In the genomic region with DNA sequence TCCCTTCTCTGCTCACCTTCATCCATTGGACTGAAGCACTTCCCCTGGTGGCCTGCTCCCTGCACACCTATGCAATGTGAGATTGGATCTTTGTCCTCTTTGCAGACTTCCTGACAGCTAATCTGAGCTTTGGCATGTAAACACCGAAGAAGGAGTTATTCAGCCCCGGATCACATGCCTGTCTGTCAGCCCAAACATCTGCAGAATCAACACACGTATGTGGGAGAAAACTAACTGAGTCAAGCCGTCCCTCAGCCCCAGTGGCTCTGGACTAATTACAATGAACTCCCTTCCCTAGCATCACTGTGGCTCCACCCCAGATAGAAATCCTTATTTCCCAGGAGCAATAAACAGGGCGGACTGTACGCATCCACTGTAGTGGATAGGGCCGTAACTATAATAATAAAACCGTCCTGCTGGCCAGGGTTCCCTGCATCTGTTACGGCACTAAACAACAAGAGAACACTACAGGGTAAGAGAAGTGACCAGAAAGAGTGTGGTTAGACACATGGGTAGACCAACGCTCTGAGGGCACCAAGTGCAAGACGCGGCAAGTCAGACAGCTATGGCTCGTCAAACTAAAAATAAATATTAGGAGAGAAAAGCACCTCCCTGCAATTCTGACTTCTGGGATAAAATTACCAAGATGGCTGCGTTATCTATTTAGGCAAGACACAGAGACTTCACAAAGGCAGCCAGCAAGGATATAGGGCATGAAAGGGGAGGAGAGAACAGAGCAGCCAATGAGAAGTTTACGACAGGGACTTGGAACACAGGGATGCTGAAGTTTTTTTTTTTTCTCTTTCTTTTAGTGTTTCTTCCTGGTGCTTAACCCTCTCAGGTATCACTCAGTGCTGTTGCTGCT, we compare ENCODE assay signal across 7 mouse cellular contexts. TPM values are rescaled to one million over a fixed set of nuclear protein-coding genes. Genes with fewer than 3 reads are reported as not detected.
DNase-seq lines count a peak whose midpoint lies in the region; ATAC-seq and TF ChIP-seq lines count a peak whose summit lies in the region.

No protein-coding gene starts in this region.

- no peak for ATAC-seq in forebrain, embryonic 13.5 days
- no peak for ATAC-seq in hindbrain, embryonic 14.5 days (ENCODE audit: low FRiP score)
- no peak for ATAC-seq in midbrain, postnatal 0 days (ENCODE audit: low FRiP score)

- DNase-seq in embryo, embryonic 11 days: peak; percentile 59
- no peak for DNase-seq in hindbrain, embryonic 14.5 days (ENCODE audit: low spot score)
- DNase-seq in midbrain, postnatal 0 days (ENCODE audit: low spot score): peak; percentile 57
- DNase-seq in cerebellum, adult 11 months: no peak
- DNase-seq in adrenal gland, adult 2 months: no peak
- no peak for DNase-seq in natural killer cell, adult 2 months (ENCODE audit: low spot score in 2 of 2)

- H3K4me2 ChIP-seq in forebrain, embryonic 13.5 days: peak overlapping the region; percentile 97
- peak overlapping the region; percentile 92 for H3K4me2 ChIP-seq in hindbrain, embryonic 14.5 days (replicated peaks)
- H3K4me2 ChIP-seq in midbrain, postnatal 0 days (ENCODE audit: low read depth, low read length, poor library complexity, severe bottlenecking): peak overlapping the region; percentile 76

- peaks cover 14% of the 10 kb centered on the region for H3K27me3 ChIP-seq in forebrain, embryonic 13.5 days
- H3K27me3 ChIP-seq in hindbrain, embryonic 14.5 days (ENCODE audit: control insufficient read depth, insufficient read depth, low read length): peaks cover 14% of the 10 kb centered on the region
- no peaks in the 10 kb centered on the region for H3K27me3 ChIP-seq in midbrain, postnatal 0 days (ENCODE audit: insufficient read depth, low read length)

- H3K9ac ChIP-seq in forebrain, embryonic 13.5 days: 0 out of 2 replicates have a peak overlapping the region, but pooled peaks have one; percentile 17
- H3K9ac ChIP-seq in hindbrain, embryonic 14.5 days: peak overlapping the region; percentile 81; the same call in 1 of the 2 replicates
- H3K9ac ChIP-seq in midbrain, postnatal 0 days (replicated peaks; ENCODE audit: low read length, poor library complexity, severe bottlenecking): no peak overlapping the region

- no peaks in the 10 kb centered on the region for H3K36me3 ChIP-seq in forebrain, embryonic 13.5 days (ENCODE audit: poor library complexity, severe bottlenecking)
- no peaks in the 10 kb centered on the region for H3K36me3 ChIP-seq in hindbrain, embryonic 14.5 days (replicated peaks; ENCODE audit: control insufficient read depth, insufficient read depth)
- H3K36me3 ChIP-seq in midbrain, postnatal 0 days (ENCODE audit: insufficient read depth, low read length): no peaks in the 10 kb centered on the region

- no peaks in the 10 kb centered on the region for H3K9me3 ChIP-seq in forebrain, embryonic 13.5 days (replicated peaks)
- no peaks in the 10 kb centered on the region for H3K9me3 ChIP-seq in hindbrain, embryonic 14.5 days (ENCODE audit: control insufficient read depth, low read length)
- no peaks in the 10 kb centered on the region for H3K9me3 ChIP-seq in midbrain, postnatal 0 days (ENCODE audit: low read length)

- 22% methylated on average over 15 of the region's 15 CpGs for WGBS in forebrain, embryonic 13.5 days
- WGBS in hindbrain, embryonic 14.5 days: 19% methylated on average over 15 of the region's 15 CpGs
- 20% methylated on average over 15 of the region's 15 CpGs for WGBS in midbrain, postnatal 0 days

- H3K4me3 ChIP-seq in forebrain, embryonic 13.5 days: peak overlapping the region; percentile 64
- H3K4me3 ChIP-seq in hindbrain, embryonic 14.5 days (replicated peaks; ENCODE audit: low read length): peak overlapping the region; percentile 68
- peak overlapping the region; percentile 68 for H3K4me3 ChIP-seq in midbrain, postnatal 0 days (ENCODE audit: low read depth, low read length)

- TF ChIP-seq CTCF in midbrain, postnatal 0 days (IDR thresholded peaks at IDR 0.05): no peak

- H3K4me1 ChIP-seq in forebrain, embryonic 13.5 days: peaks cover 31% of the 10 kb centered on the region
- peaks cover 15% of the 10 kb centered on the region for H3K4me1 ChIP-seq in hindbrain, embryonic 14.5 days (replicated peaks; ENCODE audit: control insufficient read depth, insufficient read depth, low read length)
- H3K4me1 ChIP-seq in midbrain, postnatal 0 days (ENCODE audit: insufficient read depth, low read length): peaks cover 9% of the 10 kb centered on the region

- H3K27ac ChIP-seq in forebrain, embryonic 13.5 days: no peak overlapping the region
- peak overlapping the region; percentile 21 for H3K27ac ChIP-seq in hindbrain, embryonic 14.5 days
- H3K27ac ChIP-seq in midbrain, postnatal 0 days (ENCODE audit: low read depth, low read length): peak overlapping the region; percentile 38; the same call in 1 of the 2 replicates

RNA-seq across cellular contexts. Expression of a gene that starts 3.2 kb away (rescaled TPM):
- 11.1 and 14.1 TPM in 2 replicates for polyA plus RNA-seq in forebrain, embryonic 13.5 days (2015; fragmentation: Nextera tagmentation; extraction: Ambion mirVana)
- polyA plus RNA-seq in hindbrain, embryonic 14.5 days (2014; fragmentation: Nextera tagmentation; extraction: Ambion mirVana): 23.2 and 31.8 TPM in 2 replicates
- total RNA-seq in midbrain, postnatal 0 days (2014; rRNA removed): 14.8 and 19.8 TPM in 2 replicates
- polyA plus RNA-seq in midbrain, postnatal 0 days (2015; fragmentation: Nextera tagmentation; extraction: Ambion mirVana): 20.1 and 22.9 TPM in 2 replicates
- 1 to 10 TPM; 1.7 to 2.6 TPM for total RNA-seq in adrenal gland, adult 2 months (2021)
- polyA plus RNA-seq in adrenal gland, adult 2 months (2012; rRNA removed): 0.95 and 1.1 TPM in 2 replicates

RNA-seq across cellular contexts. Expression of a gene that starts 46.5 kb away (rescaled TPM):
- 44.1 and 46.5 TPM in 2 replicates for polyA plus RNA-seq in forebrain, embryonic 13.5 days (2015; fragmentation: Nextera tagmentation; extraction: Ambion mirVana)
- polyA plus RNA-seq in hindbrain, embryonic 14.5 days (2014; fragmentation: Nextera tagmentation; extraction: Ambion mirVana): 26.8 and 27.9 TPM in 2 replicates
- total RNA-seq in midbrain, postnatal 0 days (2014; rRNA removed): 15.7 and 16.3 TPM in 2 replicates
- polyA plus RNA-seq in midbrain, postnatal 0 days (2015; fragmentation: Nextera tagmentation; extraction: Ambion mirVana): 19.7 and 22.9 TPM in 2 replicates
- 10 to 100 TPM; 23.6 to 26.0 TPM for total RNA-seq in adrenal gland, adult 2 months (2021)
- 1.3 TPM in 2 replicates for polyA plus RNA-seq in adrenal gland, adult 2 months (2012; rRNA removed)

Comparison
In these comparisons a context has a peak if more than half of its experiments do, and no peak if none do; other contexts are left out.
1. DNase-seq: peak in embryo, embryonic 11 days (single experiment) and midbrain, postnatal 0 days (single experiment); none in hindbrain, embryonic 14.5 days (single experiment), cerebellum, adult 11 months (single experiment), adrenal gland, adult 2 months (single experiment) and natural killer cell, adult 2 months (0 of 2).
2. Peak in every context shown above with its lines, with median percentiles within 50 percentile points of each other: H3K4me2 ChIP-seq and H3K4me3 ChIP-seq.